Mouse (Mus musculus) hindbrain, embryonic 12.5 days (tissue): ENCODE data around the gene Tubg1. TPM values are rescaled to one million over a fixed set of nuclear protein-coding genes. Genes with fewer than 3 reads are reported as not detected.

ENCODE experiments used
- ATAC-seq: fragments of 200-750 bp; cut with Nextera tagmentation; 2 replicates; pipeline ENCODE4 v1.8.0; 2017; ENCODE audit warnings: moderate TSS enrichment; ENCODE audit not compliant: low FRiP score
- H3K27ac ChIP-seq: fragments of 300-500 bp; sonication (generic); 2 replicates; pipeline ENCODE4 v1.5.1; 2016; ENCODE audit warnings: mild to moderate bottlenecking
- H3K27me3 ChIP-seq: fragments of 300-500 bp; sonication (generic); 2 replicates; pipeline ENCODE4 v1.6.1; 2016; ENCODE audit warnings: mild to moderate bottlenecking
- H3K36me3 ChIP-seq: fragments of 300-500 bp; sonication (generic); 2 replicates; pipeline ENCODE4 v1.6.1; 2016; ENCODE audit warnings: mild to moderate bottlenecking
- H3K4me1 ChIP-seq: fragments of 300-500 bp; sonication (generic); 2 replicates; pipeline ENCODE4 v1.6.1; 2016
- H3K4me2 ChIP-seq: fragments of 300-500 bp; sonication (generic); replicated peaks from 2 replicates; pipeline ENCODE4 v1.6.1; 2016; ENCODE audit warnings: mild to moderate bottlenecking
- H3K4me3 ChIP-seq: fragments of 300-500 bp; sonication (generic); 2 replicates; pipeline ENCODE4 v1.5.1; 2016; ENCODE audit warnings: mild to moderate bottlenecking
- H3K9ac ChIP-seq: fragments of 300-500 bp; sonication (generic); 2 replicates; pipeline ENCODE4 v1.6.1; 2016; ENCODE audit warnings: mild to moderate bottlenecking, moderate library complexity
- H3K9me3 ChIP-seq: fragments of 300-500 bp; sonication (generic); replicated peaks from 2 replicates; pipeline ENCODE4 v1.6.1; 2016; ENCODE audit warnings: mild to moderate bottlenecking
- WGBS: fragments of 180-500 bp; shearing (Covaris S2); methylation state at CpG from one replicate; pipeline ENCODE4 v1.1.7; 2016; 5-methylcytosine and 5-hydroxymethylcytosine counted together
- polyA plus RNA-seq: library from polyadenylated mRNA; unstranded; fragments of >200 nt; fragmentation: Nextera tagmentation; extraction: Ambion mirVana; gene quantifications from 2 replicates; pipeline ENCODE4 v1.2.1, GENCODE M21; 2016

Gene Tubg1
- 81.6 and 83.2 TPM in 2 replicates for polyA plus RNA-seq

DNA sequence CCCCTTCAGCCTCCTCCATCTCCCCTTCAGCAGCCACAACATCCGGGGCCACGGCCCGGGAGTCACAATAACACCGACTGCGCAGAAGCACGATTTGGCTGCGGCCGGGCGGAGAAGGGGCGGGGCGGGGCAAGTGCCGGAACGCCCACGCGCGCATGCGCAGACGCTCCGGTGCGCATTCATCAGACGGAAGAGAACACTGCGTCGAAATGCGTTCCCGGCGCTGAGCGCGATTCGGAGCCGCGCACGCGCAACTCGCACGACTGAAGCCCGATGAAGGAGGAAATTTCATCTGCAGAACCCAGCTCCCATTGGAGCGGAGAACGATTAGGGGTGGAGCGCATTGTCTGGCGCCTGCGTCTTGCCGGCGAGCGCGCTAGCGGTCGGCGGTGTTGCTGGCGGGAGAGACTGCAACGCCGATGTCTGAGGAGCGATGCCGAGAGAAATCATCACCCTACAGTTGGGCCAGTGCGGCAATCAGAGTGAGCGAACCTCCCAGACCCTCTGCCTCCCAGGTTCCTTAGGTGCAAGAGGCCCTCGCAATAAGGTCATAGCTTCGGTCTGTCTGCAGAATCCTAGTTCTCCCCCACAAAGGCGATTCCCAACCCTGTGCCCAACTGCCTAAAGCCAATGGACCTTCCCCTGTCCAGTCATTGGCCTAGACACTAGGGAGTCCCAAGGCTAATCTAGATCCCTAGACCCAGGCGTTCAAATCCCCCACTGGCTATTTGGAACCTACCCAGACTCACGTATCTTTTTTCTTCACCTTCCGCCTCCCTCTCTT, at the start of gene Tubg1, which contains the start of gene Retreg3:
Gene Tubg1, plus strand, starts transcription at position 178 of the 784 bp plus-strand sequence.
Gene Retreg3, minus strand, starts transcription at position 133 of the 784 bp plus-strand sequence.
- H3K27me3 ChIP-seq: no peaks in the 10 kb centered on the region
- under 1% methylated on average over 61 of the region's 61 CpGs for WGBS
- peaks cover 44% of the 10 kb centered on the region for H3K4me1 ChIP-seq
- no peaks in the 10 kb centered on the region for H3K9me3 ChIP-seq
- peak; percentile 95 for ATAC-seq
- peak within 1 kb of the TSS; percentile 94 for H3K9ac ChIP-seq
- peak within 1 kb of the TSS; percentile 92 for H3K4me3 ChIP-seq
- peaks cover 22% of the 10 kb centered on the region for H3K36me3 ChIP-seq
- peak within 1 kb of the TSS; percentile 83 for H3K4me2 ChIP-seq
- peak within 1 kb of the TSS; percentile 90 for H3K27ac ChIP-seq

- Histone ChIP-seq H3K9ac (peak overlapping the region; percentile 87), H3K36me3 (no peaks in the 10 kb centered on the region), H3K27ac (0 out of 2 replicates have a peak overlapping the region, but pooled peaks have one; percentile 17), H3K9me3 (no peaks in the 10 kb centered on the region), H3K4me2 (peak overlapping the region; percentile 98), H3K4me1 (peaks cover 12% of the 10 kb centered on the region), H3K4me3 (peak overlapping the region; percentile 80), H3K27me3 (peaks cover 9% of the 10 kb centered on the region)
- ATAC-seq: peak; percentile 57
- WGBS: under 1% methylated on average over 36 of the region's 36 CpGs
Observed at GRCm38 (mm10) chr11:101070189-101070527, 49.6 kb upstream of the Tubg1 start.

GRCm38 (mm10) chr11:101070987-101071386, 48.8 kb upstream of the Tubg1 start:
- Histone ChIP-seq H3K4me2 (peak overlapping the region; percentile 98), H3K4me3 (peak overlapping the region; percentile 80), H3K9ac (no peak overlapping the region; the same call in 1 of the 2 replicates), H3K9me3 (no peaks in the 10 kb centered on the region), H3K27ac (no peak overlapping the region), H3K27me3 (peaks cover 9% of the 10 kb centered on the region), H3K4me1 (peaks cover 12% of the 10 kb centered on the region), H3K36me3 (no peaks in the 10 kb centered on the region)
- no peak for ATAC-seq
- 73% methylated on average over 6 of the region's 6 CpGs for WGBS

GRCm38 (mm10) chr11:101071810-101072428, 47.8 kb upstream of the Tubg1 start:
- Histone ChIP-seq H3K4me3 (no peak overlapping the region), H3K27ac (no peak overlapping the region), H3K36me3 (peaks cover 2% of the 10 kb centered on the region; the same call in 1 of the 2 replicates), H3K27me3 (peaks cover 16% of the 10 kb centered on the region), H3K9me3 (no peaks in the 10 kb centered on the region), H3K9ac (no peak overlapping the region), H3K4me1 (peaks cover 8% of the 10 kb centered on the region), H3K4me2 (no peak overlapping the region)
- no peak for ATAC-seq
- 72% methylated on average over 14 of the region's 14 CpGs for WGBS

DNA sequence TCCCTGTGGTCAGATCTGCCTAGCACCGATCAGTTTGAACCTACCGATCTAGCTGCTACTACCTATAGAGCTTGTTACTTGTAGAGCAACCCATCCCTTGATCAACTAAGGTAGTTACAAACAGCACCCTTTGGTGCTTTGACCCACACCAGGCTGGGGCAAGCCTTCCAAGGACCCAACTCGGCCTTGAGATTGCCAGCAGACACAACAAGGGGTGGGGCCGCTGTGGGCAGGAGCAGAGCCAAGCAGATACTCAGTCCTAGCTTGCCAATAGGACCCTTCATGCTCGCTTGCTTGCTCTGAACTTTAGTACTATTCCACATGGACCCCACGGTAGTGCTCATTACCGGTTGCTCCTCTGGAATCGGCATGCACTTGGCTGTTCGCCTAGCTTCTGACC, 41.6 kb upstream of the Tubg1 start, which contains the start of gene Hsd17b1:
Gene Hsd17b1, plus strand, starts transcription at position 291 of the 400 bp plus-strand sequence.
- Histone ChIP-seq H3K9ac (no peak within 1 kb of the TSS), H3K4me3 (no peak within 1 kb of the TSS), H3K9me3 (no peaks in the 10 kb centered on the region), H3K36me3 (peaks cover 5% of the 10 kb centered on the region; the same call in 1 of the 2 replicates), H3K27ac (no peak within 1 kb of the TSS), H3K4me2 (no peak within 1 kb of the TSS), H3K4me1 (peaks cover 13% of the 10 kb centered on the region), H3K27me3 (peaks cover 53% of the 10 kb centered on the region)
- no peak for ATAC-seq
- WGBS: 74% methylated on average over 9 of the region's 9 CpGs

DNA sequence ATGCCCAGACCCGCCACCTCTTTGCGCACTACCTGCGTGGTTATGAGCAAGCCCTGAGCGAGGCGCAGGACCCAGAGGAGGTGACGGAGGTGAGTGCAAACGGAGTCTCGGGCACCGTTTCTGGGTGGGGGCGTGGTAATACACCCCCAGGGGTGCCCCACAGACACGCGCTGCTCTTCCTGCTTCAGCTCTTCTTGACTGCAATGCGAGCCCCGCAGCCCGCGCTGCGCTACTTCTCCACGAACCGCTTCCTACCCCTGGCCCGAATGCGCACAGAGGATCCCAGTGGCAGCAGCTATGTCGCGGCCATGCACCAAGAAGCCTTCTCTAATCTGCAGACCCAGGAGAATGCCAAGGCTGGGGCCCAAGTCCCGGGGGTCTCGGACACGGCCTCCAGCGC, 40.0 kb upstream of the Tubg1 start:
- Histone ChIP-seq H3K9me3 (no peaks in the 10 kb centered on the region), H3K4me1 (peaks cover 23% of the 10 kb centered on the region), H3K9ac (no peak overlapping the region), H3K36me3 (peaks cover 9% of the 10 kb centered on the region; the same call in 1 of the 2 replicates), H3K4me3 (peak overlapping the region; percentile 11; the same call in 1 of the 2 replicates), H3K4me2 (peak overlapping the region; percentile 24; the same call in 1 of the 2 replicates), H3K27me3 (peaks cover 53% of the 10 kb centered on the region), H3K27ac (no peak overlapping the region)
- 4% methylated on average over 27 of the region's 27 CpGs for WGBS
- ATAC-seq: no peak

GRCm38 (mm10) chr11:101080421-101080820, 39.3 kb upstream of the Tubg1 start:
- WGBS: 65% methylated on average over 5 of the region's 5 CpGs
- H3K27ac ChIP-seq: no peak overlapping the region
- H3K4me2 ChIP-seq: no peak overlapping the region
- no peak overlapping the region for H3K9ac ChIP-seq
- peaks cover 53% of the 10 kb centered on the region for H3K27me3 ChIP-seq
- peaks cover 23% of the 10 kb centered on the region for H3K4me1 ChIP-seq
- ATAC-seq: no peak
- H3K36me3 ChIP-seq: peaks cover 13% of the 10 kb centered on the region
- H3K9me3 ChIP-seq: no peaks in the 10 kb centered on the region
- H3K4me3 ChIP-seq: no peak overlapping the region

DNA sequence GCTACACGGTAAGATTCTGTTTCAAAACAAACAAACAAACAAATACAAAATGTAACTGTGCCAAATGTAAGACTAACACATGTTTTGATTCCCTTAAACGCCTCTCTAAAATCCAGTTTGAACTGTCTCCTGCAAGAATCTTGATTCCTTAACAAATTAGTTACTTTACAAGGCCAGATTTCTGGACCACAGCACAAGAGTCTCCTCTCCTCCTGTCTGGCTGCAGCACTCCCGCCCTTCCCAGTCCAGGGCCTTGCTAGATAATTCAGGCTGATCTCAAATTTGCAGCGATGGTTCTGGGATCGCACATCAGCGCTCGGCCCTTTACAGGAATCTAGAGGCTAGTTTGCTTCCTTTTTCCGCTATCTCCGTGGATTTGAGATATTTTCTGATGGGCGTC, 38.1 kb upstream of the Tubg1 start:
- Histone ChIP-seq H3K4me3 (peak overlapping the region; percentile 70), H3K4me2 (peak overlapping the region; percentile 97), H3K36me3 (peaks cover 17% of the 10 kb centered on the region), H3K9ac (peak overlapping the region; percentile 89), H3K27ac (peak overlapping the region; percentile 85; the same call in 1 of the 2 replicates), H3K4me1 (peaks cover 33% of the 10 kb centered on the region), H3K9me3 (no peaks in the 10 kb centered on the region), H3K27me3 (peaks cover 48% of the 10 kb centered on the region)
- WGBS: 7% methylated on average over 10 of the region's 10 CpGs
- ATAC-seq: no peak

- under 1% methylated on average over 50 of the region's 51 CpGs for WGBS
- H3K4me3 ChIP-seq: peak within 1 kb of the TSS; percentile 70
- H3K27ac ChIP-seq: peak within 1 kb of the TSS; percentile 85
- H3K4me2 ChIP-seq: peak within 1 kb of the TSS; percentile 97
- H3K9ac ChIP-seq: peak within 1 kb of the TSS; percentile 89
- H3K27me3 ChIP-seq: peaks cover 41% of the 10 kb centered on the region
- H3K36me3 ChIP-seq: peaks cover 13% of the 10 kb centered on the region
- ATAC-seq: peak; percentile 87
- H3K4me1 ChIP-seq: peaks cover 36% of the 10 kb centered on the region
- H3K9me3 ChIP-seq: no peaks in the 10 kb centered on the region
Observed at GRCm38 (mm10) chr11:101082208-101083082, 37.3 kb upstream of the Tubg1 start, which contains the start of gene Coasy. TSS of gene Coasy (plus strand) at chr11:101082565.

GRCm38 (mm10) chr11:101083083-101083697, 36.5 kb upstream of the Tubg1 start:
- peak overlapping the region; percentile 70 for H3K4me3 ChIP-seq
- H3K9me3 ChIP-seq: no peaks in the 10 kb centered on the region
- H3K9ac ChIP-seq: peak overlapping the region; percentile 89
- peak overlapping the region; percentile 97 for H3K4me2 ChIP-seq
- H3K4me1 ChIP-seq: peaks cover 43% of the 10 kb centered on the region
- H3K27me3 ChIP-seq: peaks cover 33% of the 10 kb centered on the region
- ATAC-seq: peak; percentile 18
- peaks cover 13% of the 10 kb centered on the region for H3K36me3 ChIP-seq
- peak overlapping the region; percentile 85 for H3K27ac ChIP-seq
- WGBS: 32% methylated on average over 19 of the region's 19 CpGs

DNA sequence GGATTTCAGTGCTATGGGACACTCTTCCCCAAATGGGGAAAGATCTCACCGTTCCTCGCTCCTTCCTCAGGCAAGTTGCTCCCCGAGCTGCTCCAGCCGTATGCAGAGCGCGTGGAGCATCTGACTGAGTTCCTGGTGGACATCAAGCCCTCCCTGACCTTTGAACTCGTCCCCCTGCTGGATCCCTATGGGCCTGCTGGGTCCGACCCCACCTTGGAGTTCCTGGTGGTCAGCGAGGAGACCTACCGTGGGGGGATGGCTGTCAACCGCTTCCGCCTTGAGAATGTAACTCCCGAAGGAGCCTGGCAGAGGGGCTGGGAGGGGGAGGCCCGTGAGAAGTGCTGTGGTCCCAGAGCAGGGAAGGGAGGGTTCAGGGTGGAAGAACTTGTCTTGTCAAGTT, 35.5 kb upstream of the Tubg1 start:
- Histone ChIP-seq H3K4me3 (no peak overlapping the region), H3K4me1 (peaks cover 45% of the 10 kb centered on the region), H3K9me3 (no peaks in the 10 kb centered on the region)

More for the DNA sequence above, 35.5 kb upstream of the Tubg1 start:
- H3K4me2 ChIP-seq: no peak overlapping the region
- WGBS: 81% methylated on average over 14 of the region's 14 CpGs
- no peak for ATAC-seq
- H3K36me3 ChIP-seq: peaks cover 20% of the 10 kb centered on the region
- H3K27me3 ChIP-seq: peaks cover 23% of the 10 kb centered on the region
- no peak overlapping the region for H3K27ac ChIP-seq
- 0 out of 2 replicates have a peak overlapping the region, but pooled peaks have one; percentile 25 for H3K9ac ChIP-seq
